Mouse (Mus musculus) liver, postnatal 0 days (tissue): ENCODE data around the gene Dgke.

Source experiments
- CTCF ChIP-seq: sonication (generic); IDR thresholded peaks from 2 replicates; pipeline ENCODE4 v1.5.1; 2016; ENCODE audit warnings: antibody characterized with exemption, low read depth
- EP300 ChIP-seq: IDR thresholded peaks from 2 replicates; pipeline ENCODE4 v1.6.1; 2016; ENCODE audit warnings: antibody characterized with exemption, low read depth, mild to moderate bottlenecking

DNA sequence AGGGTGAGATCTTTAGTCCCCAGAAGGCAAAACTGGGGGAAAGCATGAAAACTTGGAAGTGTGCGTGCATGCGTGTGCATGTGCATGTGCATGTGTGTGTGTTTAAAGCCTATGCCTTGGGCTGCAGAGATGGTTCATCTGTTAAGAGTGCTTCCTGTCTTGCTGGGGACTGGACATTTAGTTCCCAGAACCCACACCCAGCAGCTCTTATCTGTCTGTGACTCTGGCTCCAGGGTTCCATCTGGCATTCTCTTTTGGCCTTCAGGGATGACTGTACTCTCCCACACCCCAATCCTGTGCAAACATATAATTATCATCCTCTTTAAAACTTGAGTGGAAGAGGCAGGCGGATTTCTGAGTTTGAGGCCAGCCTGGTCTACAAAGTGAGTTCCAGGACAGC, 40.5 kb downstream of the Dgke start:
- TF ChIP-seq EP300 = peak; percentile 64
- no peak for TF ChIP-seq CTCF
